Mouse (Mus musculus) mouse embryonic stem cell (cell line): ENCODE measurements around the gene Evc2.

ENCODE experiments used
- in situ Hi-C, 2 experiments: fragments of 300-500 bp; cut with MboI; formaldehyde crosslinking; loops; 1 replicate in 1 of 2; 3 replicates in 1 of 2; pipeline ENCODE4 v1.14.3; 2019 to 2020; ENCODE audit warnings: low sequenced_read_pairs in 2 of 2, low pct_unique_long_range_greater_than_20kb in 1 of 2, mixed read lengths in 1 of 2; ENCODE audit not compliant: unreplicated experiment in 1 of 2

Evc2 gene

DNA sequence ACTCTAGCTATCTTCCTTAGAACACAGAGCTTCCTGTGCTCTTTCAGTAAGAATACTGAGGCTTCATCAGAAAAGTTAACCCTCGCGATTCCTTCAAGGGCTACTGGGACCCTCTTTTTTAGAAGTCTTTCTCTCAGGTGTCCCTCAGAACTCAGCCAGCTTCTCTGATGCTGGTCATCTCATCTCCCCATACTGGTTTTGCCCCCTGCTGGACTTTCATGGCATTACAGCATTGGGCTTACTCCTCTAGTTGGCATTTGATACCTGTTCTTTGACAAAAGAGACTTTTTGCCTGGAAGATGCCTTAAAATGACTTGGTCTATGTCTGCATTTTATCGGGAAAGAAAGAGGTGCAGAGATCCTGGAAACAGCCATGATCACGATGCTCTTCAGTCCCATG lies 16.1 kb downstream of the Evc2 start:
- in situ Hi-C loops = no loop called here

DNA sequence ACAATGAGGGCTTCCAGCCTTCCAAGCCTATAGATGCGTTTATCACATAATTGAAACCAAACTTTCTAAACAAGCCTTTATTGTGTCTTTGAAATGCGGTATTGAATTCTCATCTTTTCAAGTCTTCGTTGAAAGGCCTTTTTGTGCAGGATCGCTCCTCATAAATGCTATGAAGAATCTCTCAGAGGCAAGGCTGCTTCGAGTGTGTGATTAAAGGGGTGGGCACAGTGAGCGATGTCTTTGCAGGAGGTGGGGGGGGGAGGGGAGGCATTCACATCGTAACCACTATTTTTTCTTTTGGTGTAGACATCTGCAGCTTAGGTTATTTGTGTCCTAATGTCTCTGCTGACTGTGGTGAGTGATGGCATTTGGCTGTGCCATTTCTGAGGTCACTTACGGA lies 17.7 kb downstream of the Evc2 start:
- in situ Hi-C loops = no loop called here

- in situ Hi-C loops = no loop called here
Measured at GRCm38 (mm10) chr5:37362618-37363017, 24.3 kb downstream of the Evc2 start.

DNA sequence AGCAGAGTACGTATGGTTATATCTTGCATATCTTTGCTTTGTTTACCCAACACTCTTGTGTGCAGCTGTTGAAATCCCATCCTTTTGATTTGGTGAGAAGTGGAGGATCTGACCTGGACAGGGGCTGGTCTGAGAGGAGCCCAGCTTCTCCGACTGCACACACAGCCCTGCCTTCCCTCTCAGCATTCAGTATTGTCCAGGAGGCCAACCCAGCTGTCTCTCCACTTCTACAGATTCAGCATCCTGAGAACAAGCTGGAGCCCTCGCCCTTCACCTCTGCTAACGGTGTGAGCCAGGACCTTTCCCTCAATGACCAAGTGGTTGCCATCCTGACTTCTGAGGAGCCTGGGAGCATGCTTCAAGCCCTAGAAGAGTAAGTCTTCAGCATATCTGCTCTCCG lies 25.0 kb downstream of the Evc2 start:
- in situ Hi-C loops = no loop called here

GRCm38 (mm10) chr5:37365751-37366150 lies 27.5 kb downstream of the Evc2 start:
- in situ Hi-C loops = no loop called here

DNA sequence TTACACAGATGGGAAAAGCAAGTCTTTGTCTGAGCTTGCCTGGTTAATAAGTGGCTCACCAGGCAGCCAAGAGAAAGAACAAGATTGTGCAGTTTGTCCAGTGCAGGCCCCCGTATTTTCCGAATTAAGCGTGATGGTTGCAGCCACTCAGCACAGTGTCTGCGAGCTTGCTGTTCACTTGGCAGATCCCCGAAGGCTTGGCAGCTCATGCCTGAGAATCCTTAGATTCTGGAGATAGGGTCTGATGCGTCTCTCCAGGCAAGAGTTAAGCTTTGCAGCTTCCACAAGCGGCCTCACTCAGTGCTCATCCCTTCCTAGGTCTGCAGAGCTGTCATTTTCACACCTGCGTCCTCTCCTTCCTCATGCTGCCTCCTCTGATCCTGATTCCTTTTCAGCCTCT lies 30.5 kb downstream of the Evc2 start:
- in situ Hi-C loops = no loop called here

DNA sequence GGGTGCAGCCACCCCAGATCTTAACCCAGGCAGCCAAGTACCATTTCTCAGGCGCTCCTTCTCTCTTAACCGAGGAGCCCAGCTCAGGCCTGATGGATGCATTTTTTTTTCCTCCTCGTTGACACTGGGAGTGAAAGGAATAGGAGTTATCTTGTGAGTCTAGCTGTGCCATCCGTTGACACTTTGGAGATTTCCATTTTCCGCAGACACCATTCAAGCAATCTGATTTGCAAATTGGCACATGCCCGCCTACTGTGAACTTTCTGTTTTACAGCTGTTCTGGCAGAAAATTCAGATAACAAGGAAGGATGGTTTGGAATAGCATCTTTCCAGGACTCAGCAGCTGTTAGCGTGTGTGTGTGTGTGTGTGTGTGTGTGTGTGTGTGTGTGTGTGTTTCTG lies 39.1 kb downstream of the Evc2 start:
- in situ Hi-C loops = no loop called here

DNA sequence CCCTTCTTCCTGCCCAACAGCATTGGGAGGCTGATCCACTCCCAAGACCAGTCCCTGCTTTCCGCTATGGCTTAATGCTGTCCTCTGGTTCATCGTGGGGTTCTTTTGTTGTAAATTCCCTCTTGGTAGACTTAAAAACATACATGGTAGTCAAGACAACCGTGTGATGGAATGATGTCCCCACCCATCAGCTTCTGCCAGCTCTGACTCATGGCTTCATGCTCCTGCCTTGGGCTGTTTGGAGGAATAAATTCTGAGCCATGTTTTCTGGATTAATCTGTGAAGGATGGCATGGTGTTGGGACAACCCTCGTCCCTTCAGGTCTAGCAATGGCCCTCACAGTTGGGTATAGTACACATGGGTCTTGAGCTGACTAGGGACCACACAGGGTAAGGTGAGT lies 42.3 kb downstream of the Evc2 start:
- in situ Hi-C loops = no loop called here

GRCm38 (mm10) chr5:37383570-37383969 lies 45.3 kb downstream of the Evc2 start:
- in situ Hi-C loops = no loop called here

- in situ Hi-C loops = no loop called here
Measured at GRCm38 (mm10) chr5:37388646-37389045, 50.3 kb downstream of the Evc2 start.

DNA sequence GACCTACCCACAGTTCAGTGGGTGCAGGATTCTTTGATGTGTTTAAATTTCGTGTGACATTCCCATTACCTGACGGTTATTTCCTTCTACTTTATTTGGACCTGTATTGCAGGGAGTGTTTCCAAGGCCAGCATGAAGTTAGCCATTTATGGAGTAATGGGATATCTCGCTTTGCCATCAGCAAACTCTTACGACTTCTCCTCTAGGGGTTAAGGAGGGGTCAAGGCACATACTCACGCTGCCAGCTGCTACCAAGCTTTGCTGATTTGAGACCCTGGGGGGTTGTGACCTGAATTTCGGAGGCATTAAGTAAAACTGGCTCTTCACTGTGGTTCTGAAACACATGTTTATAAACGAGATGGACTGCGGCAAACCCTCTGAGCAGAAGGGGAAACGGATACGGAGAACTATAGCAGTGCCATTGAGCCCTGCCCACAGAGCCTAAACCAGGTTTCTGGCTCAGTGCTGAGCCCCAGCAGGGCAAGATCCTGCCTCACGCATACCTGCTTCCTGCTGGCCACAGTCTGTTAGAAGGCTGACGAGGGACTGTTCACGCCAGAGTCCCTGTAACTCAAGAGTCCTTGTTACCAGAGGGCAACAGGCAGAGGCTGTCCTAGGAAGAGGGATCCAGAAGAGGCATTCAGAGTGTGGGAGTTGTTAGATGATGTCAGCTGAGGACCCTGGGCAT lies 51.7 kb downstream of the Evc2 start:
- in situ Hi-C loops = no loop called here

- in situ Hi-C loops = no loop called here
Measured at GRCm38 (mm10) chr5:37390923-37391322, 52.6 kb downstream of the Evc2 start.

- in situ Hi-C loops = no loop called here
Measured at GRCm38 (mm10) chr5:37391901-37392300, 53.6 kb downstream of the Evc2 start.

GRCm38 (mm10) chr5:37395172-37396030 lies 57.1 kb downstream of the Evc2 start:
- in situ Hi-C loops = no loop called here

DNA sequence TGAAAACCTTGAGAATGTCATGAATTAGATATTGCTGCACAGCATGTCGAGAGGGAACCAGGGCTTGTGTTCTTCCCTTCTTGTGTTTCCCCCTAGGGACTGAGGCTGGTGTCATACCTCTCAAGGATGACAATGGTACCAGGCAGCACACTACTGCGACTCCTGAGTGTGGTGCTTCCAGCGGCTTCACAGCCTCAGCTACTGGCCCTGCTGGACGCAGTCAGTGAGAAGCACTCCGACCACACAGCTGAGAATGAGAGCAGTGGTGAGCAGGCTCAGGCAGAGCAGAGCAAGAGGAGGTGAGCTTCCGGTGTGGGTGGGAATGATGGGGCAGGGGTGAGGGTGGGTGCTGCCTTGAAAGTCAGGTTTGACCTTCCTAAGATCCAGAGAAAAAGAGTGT lies 80.7 kb downstream of the Evc2 start:
- in situ Hi-C loops = no loop called here

- in situ Hi-C loops = no loop called here
Measured at GRCm38 (mm10) chr5:37427210-37427609, 88.9 kb downstream of the Evc2 start.

DNA sequence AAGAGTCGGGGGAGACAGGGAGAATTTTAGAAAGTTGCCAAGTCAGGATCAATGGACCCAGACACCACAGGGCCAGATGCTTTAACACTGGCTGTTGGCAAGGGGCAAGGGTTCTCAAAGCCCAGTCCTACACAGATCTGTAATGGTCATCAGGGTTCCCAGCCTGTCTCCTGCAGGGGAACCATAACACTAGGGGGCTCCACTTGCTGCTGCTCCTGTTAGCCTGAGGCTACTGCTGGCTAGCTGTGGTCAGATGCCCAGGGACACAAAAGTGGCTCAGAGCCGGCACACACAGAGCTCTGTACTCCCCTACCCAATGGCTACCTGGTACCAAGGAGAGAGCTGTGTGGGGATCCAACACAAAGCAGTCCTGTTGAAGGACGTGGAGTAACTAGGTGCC lies 97.1 kb downstream of the Evc2 start:
- in situ Hi-C loops = no loop called here

DNA sequence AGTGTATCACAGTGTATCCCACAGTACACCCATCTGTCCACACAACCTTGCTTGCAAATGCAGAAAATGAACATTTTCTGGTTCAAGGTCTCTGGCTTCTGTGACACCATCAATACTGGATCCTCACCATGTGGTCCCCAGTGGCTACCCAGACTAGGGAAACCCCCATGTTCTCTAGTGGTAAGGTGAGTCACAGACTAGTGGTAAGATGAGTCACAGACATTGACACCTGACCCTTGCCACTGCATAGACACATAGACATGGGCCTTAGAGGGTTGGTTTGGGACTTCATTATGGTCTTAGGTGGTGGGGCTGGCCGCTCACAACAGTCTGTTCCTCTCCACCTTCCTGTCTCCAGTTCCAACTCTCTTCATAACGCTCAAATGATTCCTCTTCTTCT lies 104.5 kb downstream of the Evc2 start:
- in situ Hi-C loops = no loop called here

DNA sequence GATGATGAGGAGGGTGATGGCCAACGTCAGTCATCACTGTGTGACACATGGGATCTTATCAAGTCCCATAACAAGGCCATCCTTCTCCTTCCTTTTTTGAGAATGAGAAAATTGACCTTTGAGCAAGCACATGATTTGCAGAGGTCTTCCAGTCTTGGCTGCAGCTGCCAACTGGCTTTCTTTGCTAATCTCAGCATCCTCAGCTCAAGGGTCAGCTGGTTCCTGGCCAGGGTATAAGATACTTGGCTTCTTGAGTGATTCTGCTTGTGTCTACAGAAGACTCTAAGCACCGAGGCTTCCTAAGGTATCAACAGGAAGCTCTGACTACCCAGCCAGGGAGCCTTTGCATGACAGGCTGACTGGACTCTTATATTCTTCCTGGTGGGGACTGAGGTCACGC lies 109.2 kb downstream of the Evc2 start:
- in situ Hi-C loops = no loop called here

DNA sequence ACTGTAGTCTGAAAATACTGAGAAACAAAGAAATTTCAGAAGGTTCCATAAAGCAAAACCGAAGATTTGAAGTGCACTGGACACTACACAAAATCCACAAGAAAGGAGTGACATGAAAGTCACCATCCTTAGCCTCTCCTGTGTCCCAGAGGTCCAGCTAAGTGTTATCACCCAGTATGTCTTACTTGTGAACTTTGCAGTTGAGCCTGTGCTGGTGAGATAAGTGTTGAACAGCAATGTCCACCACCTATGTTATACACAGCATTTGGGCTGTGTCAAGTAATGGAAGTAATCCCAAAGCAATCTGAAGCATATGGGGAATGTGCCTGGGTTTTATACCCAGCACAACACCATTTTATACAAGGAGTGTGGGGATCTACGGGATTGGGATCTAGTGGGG lies 118.3 kb downstream of the Evc2 start:
- in situ Hi-C loops = no loop called here
